Mouse (Mus musculus): ENCODE results near the gene Shisa8. TPM values are rescaled to one million over a fixed set of nuclear protein-coding genes. Genes with fewer than 3 reads are reported as not detected.

Gene Shisa8
- polyA plus RNA-seq, 1 experiment from 2014 or later = 0.66 TPM

- Histone ChIP-seq H3K4me2 (ENCODE audit: low read length) (no peak overlapping the region), H3K4me3 (replicated peaks; ENCODE audit: low read length) (no peak overlapping the region), H3K27ac (ENCODE audit: low read length) (no peak overlapping the region), H3K9me3 (ENCODE audit: control insufficient read depth, low read length) (0 out of 2 replicates have a peak, but pooled peaks cover 2% of the 10 kb centered on the region), H3K9ac (replicated peaks; ENCODE audit: low read depth, low read length) (no peak overlapping the region), H3K36me3 (ENCODE audit: control insufficient read depth, insufficient read depth) (peaks cover 44% of the 10 kb centered on the region), H3K27me3 (replicated peaks; ENCODE audit: control insufficient read depth, insufficient read depth, low read length) (no peaks in the 10 kb centered on the region), H3K4me1 (replicated peaks; ENCODE audit: control insufficient read depth, insufficient read depth, low read length) (no peaks in the 10 kb centered on the region)
- WGBS = 92% methylated on average over 5 of the region's 5 CpGs
- ATAC-seq = no peak
Measured at GRCm38 (mm10) chr15:82186931-82187330, 25.7 kb downstream of the Shisa8 start.

- no peaks in the 10 kb centered on the region for H3K27me3 ChIP-seq (replicated peaks; ENCODE audit: control insufficient read depth, insufficient read depth, low read length)
Measured at GRCm38 (mm10) chr15:82186131-82186530, 26.5 kb downstream of the Shisa8 start.

GRCm38 (mm10) chr15:82185062-82185783, 27.4 kb downstream of the Shisa8 start:
- no peaks in the 10 kb centered on the region for H3K4me1 ChIP-seq (replicated peaks; ENCODE audit: control insufficient read depth, insufficient read depth, low read length)
- no peak overlapping the region for H3K27ac ChIP-seq (ENCODE audit: low read length)
- WGBS = 92% methylated on average over 14 of the region's 14 CpGs
- peaks cover 51% of the 10 kb centered on the region for H3K36me3 ChIP-seq (ENCODE audit: control insufficient read depth, insufficient read depth)
- H3K27me3 ChIP-seq (replicated peaks; ENCODE audit: control insufficient read depth, insufficient read depth, low read length) = no peaks in the 10 kb centered on the region
- no peak for ATAC-seq
- H3K9me3 ChIP-seq (ENCODE audit: control insufficient read depth, low read length) = 0 out of 2 replicates have a peak, but pooled peaks cover 3% of the 10 kb centered on the region
- H3K4me2 ChIP-seq (ENCODE audit: low read length) = no peak overlapping the region
- H3K9ac ChIP-seq (replicated peaks; ENCODE audit: low read depth, low read length) = no peak overlapping the region
- H3K4me3 ChIP-seq (replicated peaks; ENCODE audit: low read length) = no peak overlapping the region

More at GRCm38 (mm10) chr15:82186131-82186530, 26.5 kb downstream of the Shisa8 start:
- H3K4me2 ChIP-seq (ENCODE audit: low read length) = no peak overlapping the region
- 83% methylated on average over 14 of the region's 14 CpGs for WGBS
- H3K36me3 ChIP-seq (ENCODE audit: control insufficient read depth, insufficient read depth) = peaks cover 46% of the 10 kb centered on the region
- no peak for ATAC-seq
- no peak overlapping the region for H3K27ac ChIP-seq (ENCODE audit: low read length)
- no peak overlapping the region for H3K4me3 ChIP-seq (replicated peaks; ENCODE audit: low read length)
- no peak overlapping the region for H3K9ac ChIP-seq (replicated peaks; ENCODE audit: low read depth, low read length)
- H3K4me1 ChIP-seq (replicated peaks; ENCODE audit: control insufficient read depth, insufficient read depth, low read length) = no peaks in the 10 kb centered on the region
- 0 out of 2 replicates have a peak, but pooled peaks cover 3% of the 10 kb centered on the region for H3K9me3 ChIP-seq (ENCODE audit: control insufficient read depth, low read length)

GRCm38 (mm10) chr15:82184656-82185055, 28.0 kb downstream of the Shisa8 start:
- no peak overlapping the region for H3K4me2 ChIP-seq (ENCODE audit: low read length)
- no peak overlapping the region for H3K4me3 ChIP-seq (replicated peaks; ENCODE audit: low read length)
- H3K9ac ChIP-seq (replicated peaks; ENCODE audit: low read depth, low read length) = no peak overlapping the region
- no peak overlapping the region for H3K27ac ChIP-seq (ENCODE audit: low read length)
- WGBS = 91% methylated on average over 10 of the region's 10 CpGs
- 0 out of 2 replicates have a peak, but pooled peaks cover 3% of the 10 kb centered on the region for H3K9me3 ChIP-seq (ENCODE audit: control insufficient read depth, low read length)
- no peak for ATAC-seq
- no peaks in the 10 kb centered on the region for H3K4me1 ChIP-seq (replicated peaks; ENCODE audit: control insufficient read depth, insufficient read depth, low read length)
- H3K36me3 ChIP-seq (ENCODE audit: control insufficient read depth, insufficient read depth) = peaks cover 54% of the 10 kb centered on the region
- no peaks in the 10 kb centered on the region for H3K27me3 ChIP-seq (replicated peaks; ENCODE audit: control insufficient read depth, insufficient read depth, low read length)

- WGBS = 92% methylated on average over 7 of the region's 7 CpGs
- Histone ChIP-seq H3K36me3 (ENCODE audit: control insufficient read depth, insufficient read depth) (peaks cover 58% of the 10 kb centered on the region), H3K9me3 (ENCODE audit: control insufficient read depth, low read length) (0 out of 2 replicates have a peak, but pooled peaks cover 3% of the 10 kb centered on the region), H3K4me2 (ENCODE audit: low read length) (no peak overlapping the region), H3K27me3 (replicated peaks; ENCODE audit: control insufficient read depth, insufficient read depth, low read length) (no peaks in the 10 kb centered on the region), H3K9ac (replicated peaks; ENCODE audit: low read depth, low read length) (no peak overlapping the region), H3K27ac (ENCODE audit: low read length) (no peak overlapping the region), H3K4me3 (replicated peaks; ENCODE audit: low read length) (no peak overlapping the region), H3K4me1 (replicated peaks; ENCODE audit: control insufficient read depth, insufficient read depth, low read length) (no peaks in the 10 kb centered on the region)
- no peak for ATAC-seq
Measured at GRCm38 (mm10) chr15:82184183-82184582, 28.4 kb downstream of the Shisa8 start.

DNA sequence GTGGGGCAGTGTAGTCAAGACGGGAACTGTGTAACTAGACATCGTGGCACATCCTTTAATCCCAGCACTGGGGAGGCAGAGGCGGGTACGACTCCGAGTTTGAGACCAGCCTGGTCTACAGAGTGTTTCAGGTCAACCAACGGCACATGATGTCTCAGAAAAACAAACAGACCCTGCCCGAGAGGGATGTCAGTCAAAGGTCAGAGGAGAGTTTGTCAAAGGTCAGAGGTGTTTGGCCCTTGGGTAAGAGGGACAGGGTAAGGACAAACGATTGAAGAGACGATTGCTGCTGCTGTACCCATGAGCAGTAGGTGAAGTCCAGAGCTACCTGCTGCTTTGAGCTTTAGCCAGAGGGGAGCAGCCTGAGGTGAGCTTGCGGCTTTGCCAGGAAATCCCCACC, 29.0 kb downstream of the Shisa8 start:
- H3K4me1 ChIP-seq (replicated peaks; ENCODE audit: control insufficient read depth, insufficient read depth, low read length) = no peaks in the 10 kb centered on the region
- H3K36me3 ChIP-seq (ENCODE audit: control insufficient read depth, insufficient read depth) = peaks cover 60% of the 10 kb centered on the region
- no peak overlapping the region for H3K27ac ChIP-seq (ENCODE audit: low read length)
- H3K9ac ChIP-seq (replicated peaks; ENCODE audit: low read depth, low read length) = no peak overlapping the region
- no peak overlapping the region for H3K4me2 ChIP-seq (ENCODE audit: low read length)
- 94% methylated on average over 10 of the region's 10 CpGs for WGBS
- H3K9me3 ChIP-seq (ENCODE audit: control insufficient read depth, low read length) = 0 out of 2 replicates have a peak, but pooled peaks cover 3% of the 10 kb centered on the region
- no peaks in the 10 kb centered on the region for H3K27me3 ChIP-seq (replicated peaks; ENCODE audit: control insufficient read depth, insufficient read depth, low read length)
- no peak overlapping the region for H3K4me3 ChIP-seq (replicated peaks; ENCODE audit: low read length)
- no peak for ATAC-seq

DNA sequence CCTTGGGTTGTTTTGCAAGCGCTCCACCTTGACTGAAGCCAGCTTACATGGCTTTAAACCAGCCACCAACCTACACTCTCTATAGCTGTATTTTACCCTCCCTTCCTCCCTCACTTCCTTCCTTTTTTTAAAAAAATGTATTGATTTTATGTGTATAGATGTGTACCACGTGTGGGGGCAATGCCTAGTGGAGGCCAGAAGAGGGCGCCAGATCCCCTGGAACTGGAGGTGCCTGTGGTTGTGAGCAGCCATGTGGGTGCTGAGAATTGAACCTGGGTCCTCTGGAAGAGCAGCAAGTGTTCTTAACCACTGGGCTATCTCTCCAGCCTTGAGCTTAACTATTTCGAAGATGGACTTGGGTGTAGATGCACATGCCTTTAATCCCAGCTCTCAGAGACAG, 30.3 kb downstream of the Shisa8 start:
- WGBS = 99% methylated on average over 4 of the region's 4 CpGs
- H3K4me1 ChIP-seq (replicated peaks; ENCODE audit: control insufficient read depth, insufficient read depth, low read length) = no peaks in the 10 kb centered on the region
- H3K27me3 ChIP-seq (replicated peaks; ENCODE audit: control insufficient read depth, insufficient read depth, low read length) = no peaks in the 10 kb centered on the region
- no peak for ATAC-seq
- H3K9ac ChIP-seq (replicated peaks; ENCODE audit: low read depth, low read length) = no peak overlapping the region
- peaks cover 65% of the 10 kb centered on the region for H3K36me3 ChIP-seq (ENCODE audit: control insufficient read depth, insufficient read depth)
- H3K4me2 ChIP-seq (ENCODE audit: low read length) = no peak overlapping the region
- H3K27ac ChIP-seq (ENCODE audit: low read length) = no peak overlapping the region
- H3K4me3 ChIP-seq (replicated peaks; ENCODE audit: low read length) = no peak overlapping the region
- H3K9me3 ChIP-seq (ENCODE audit: control insufficient read depth, low read length) = 0 out of 2 replicates have a peak, but pooled peaks cover 3% of the 10 kb centered on the region

GRCm38 (mm10) chr15:82181131-82181530, 31.5 kb downstream of the Shisa8 start:
- Histone ChIP-seq H3K27me3 (replicated peaks; ENCODE audit: control insufficient read depth, insufficient read depth, low read length) (no peaks in the 10 kb centered on the region), H3K36me3 (ENCODE audit: control insufficient read depth, insufficient read depth) (peaks cover 61% of the 10 kb centered on the region), H3K27ac (ENCODE audit: low read length) (no peak overlapping the region), H3K4me1 (replicated peaks; ENCODE audit: control insufficient read depth, insufficient read depth, low read length) (no peaks in the 10 kb centered on the region), H3K9ac (replicated peaks; ENCODE audit: low read depth, low read length) (no peak overlapping the region), H3K4me2 (ENCODE audit: low read length) (no peak overlapping the region), H3K9me3 (ENCODE audit: control insufficient read depth, low read length) (0 out of 2 replicates have a peak, but pooled peaks cover 3% of the 10 kb centered on the region), H3K4me3 (replicated peaks; ENCODE audit: low read length) (no peak overlapping the region)
- no peak for ATAC-seq
- WGBS = 72% methylated on average over 5 of the region's 5 CpGs

DNA sequence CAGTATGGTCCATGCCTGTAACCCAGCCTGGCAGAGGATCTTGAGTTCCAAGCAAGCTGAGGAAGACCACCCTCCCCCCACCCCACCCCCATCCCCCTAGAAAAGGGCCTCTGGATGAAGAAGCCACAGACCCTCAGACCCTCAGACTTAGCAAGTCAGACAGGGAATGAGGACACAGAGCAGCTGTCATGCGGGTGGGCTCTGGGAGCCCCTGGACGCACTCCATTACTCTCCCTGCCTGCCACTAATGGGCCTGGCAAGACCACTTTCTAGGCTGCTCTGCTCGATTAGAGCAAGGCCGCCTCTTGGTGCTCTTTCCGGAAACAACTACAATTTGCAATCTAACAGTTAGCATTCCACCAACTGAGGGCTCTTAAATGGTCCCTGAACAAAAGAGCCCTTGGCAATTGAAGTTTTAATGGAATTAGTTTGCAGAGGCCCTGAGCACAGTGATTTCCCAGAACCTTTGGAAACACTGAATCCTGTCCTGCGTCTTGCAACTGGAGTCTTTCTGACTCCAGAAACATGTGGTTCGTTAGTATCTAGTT, 34.8 kb downstream of the Shisa8 start:
- ATAC-seq = no peak
- no peaks in the 10 kb centered on the region for H3K4me1 ChIP-seq (replicated peaks; ENCODE audit: control insufficient read depth, insufficient read depth, low read length)
- H3K9ac ChIP-seq (replicated peaks; ENCODE audit: low read depth, low read length) = no peak overlapping the region
- no peak overlapping the region for H3K4me3 ChIP-seq (replicated peaks; ENCODE audit: low read length)
- no peak overlapping the region for H3K4me2 ChIP-seq (ENCODE audit: low read length)
- no peaks in the 10 kb centered on the region for H3K27me3 ChIP-seq (replicated peaks; ENCODE audit: control insufficient read depth, insufficient read depth, low read length)
- H3K27ac ChIP-seq (ENCODE audit: low read length) = no peak overlapping the region
- H3K9me3 ChIP-seq (ENCODE audit: control insufficient read depth, low read length) = 0 out of 2 replicates have a peak, but pooled peaks cover 3% of the 10 kb centered on the region
- peaks cover 63% of the 10 kb centered on the region for H3K36me3 ChIP-seq (ENCODE audit: control insufficient read depth, insufficient read depth)
- 79% methylated on average over 7 of the region's 7 CpGs for WGBS
